Mouse (Mus musculus) midbrain, embryonic 16.5 days (tissue): ENCODE data around the gene Trim47. TPM values are rescaled to one million over a fixed set of nuclear protein-coding genes. Genes with fewer than 3 reads are reported as not detected.
A peak's percentile ranks its signal among the peaks of the same experiment; 100 is the strongest.

ENCODE experiments used
- ATAC-seq: fragments of 200-750 bp; cut with Nextera tagmentation; 2 replicates; pipeline ENCODE4 v1.8.0; 2017; ENCODE audit warnings: moderate TSS enrichment
- H3K27ac ChIP-seq: fragments of 300-500 bp; sonication (generic); 2 replicates; pipeline ENCODE4 v1.5.1; 2014; ENCODE audit warnings: mild to moderate bottlenecking, low read length, mixed read lengths
- H3K27me3 ChIP-seq: fragments of 300-500 bp; sonication (generic); 2 replicates; pipeline ENCODE4 v1.6.1; 2014; ENCODE audit warnings: low read depth, low read length, mixed read lengths; ENCODE audit not compliant: control insufficient read depth, insufficient read depth
- H3K36me3 ChIP-seq: fragments of 300-500 bp; sonication (generic); 2 replicates; pipeline ENCODE4 v1.6.1; 2014; ENCODE audit warnings: mild to moderate bottlenecking, low read length, moderate library complexity, mixed read lengths; ENCODE audit not compliant: control insufficient read depth, insufficient read depth
- H3K4me1 ChIP-seq: fragments of 300-500 bp; sonication (generic); 2 replicates; pipeline ENCODE4 v1.6.1; 2014; ENCODE audit warnings: mild to moderate bottlenecking, low read length, mixed read lengths; ENCODE audit not compliant: control insufficient read depth, insufficient read depth
- H3K4me2 ChIP-seq: fragments of 300-500 bp; sonication (generic); 2 replicates; pipeline ENCODE4 v1.6.1; 2014; ENCODE audit warnings: mild to moderate bottlenecking, low read length, mixed read lengths
- H3K4me3 ChIP-seq: fragments of 300-500 bp; sonication (generic); 2 replicates; pipeline ENCODE4 v1.5.1; 2014; ENCODE audit warnings: low read depth, mild to moderate bottlenecking, low read length, moderate library complexity, mixed read lengths
- H3K9ac ChIP-seq: fragments of 300-500 bp; sonication (generic); 2 replicates; pipeline ENCODE4 v1.6.1; 2014; ENCODE audit warnings: low read depth, low read length, mixed read lengths
- H3K9me3 ChIP-seq: fragments of 300-500 bp; sonication (generic); replicated peaks from 2 replicates; pipeline ENCODE4 v1.6.1; 2014; ENCODE audit warnings: mild to moderate bottlenecking, low read length, mixed read lengths; ENCODE audit not compliant: control insufficient read depth, poor library complexity, severe bottlenecking
- WGBS: fragments of 180-500 bp; shearing (Covaris S2); extraction: QIAGEN DNeasy Blood & Tissue Kit; methylation state at CpG from one replicate; pipeline ENCODE4 v1.1.7; 2014; 5-methylcytosine and 5-hydroxymethylcytosine counted together
- polyA plus RNA-seq: library from polyadenylated mRNA; unstranded; fragments of >200 nt; fragmentation: Nextera tagmentation; extraction: Ambion mirVana; gene quantifications from 2 replicates; pipeline ENCODE4 v1.2.1, GENCODE M21; 2015

Gene Trim47
- polyA plus RNA-seq, 1 experiment from 2014 or later, result 12.7 TPM

DNA sequence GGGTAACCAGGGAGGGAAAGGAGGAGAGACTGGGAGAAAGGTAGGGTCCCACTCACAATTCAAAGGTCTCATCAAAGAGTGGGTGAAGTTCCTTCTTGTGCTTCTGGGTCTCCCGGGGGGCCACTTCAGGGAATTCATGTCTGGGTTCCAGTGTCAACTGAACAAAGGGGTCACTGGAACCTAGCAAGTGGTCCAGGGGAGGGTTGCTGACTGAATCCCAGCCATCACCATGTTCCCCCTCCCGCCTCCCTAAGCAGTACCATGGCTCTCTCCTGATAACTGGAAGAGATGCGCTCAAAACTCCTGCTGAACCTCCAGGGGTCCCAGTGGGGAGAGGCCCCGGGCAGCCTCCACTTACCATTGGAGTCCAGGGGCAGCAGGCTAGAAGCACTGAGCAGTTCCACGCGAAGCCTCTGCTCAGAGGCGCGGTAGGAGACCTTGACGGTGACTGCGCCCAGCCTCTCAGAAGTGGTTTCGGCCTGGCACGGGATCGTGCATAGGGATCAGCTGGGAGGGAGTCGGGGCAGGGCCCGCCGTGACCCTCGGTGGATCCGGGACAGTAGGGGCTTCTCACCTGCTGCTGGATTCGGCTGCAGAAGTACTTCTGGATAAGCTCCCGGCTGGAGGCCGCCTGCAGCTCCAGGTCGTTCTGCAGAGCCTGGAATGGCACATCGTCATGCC is 62.7 kb downstream of the Trim47 start:
- Histone ChIP-seq H3K9ac (no peak overlapping the region), H3K4me3 (no peak overlapping the region), H3K4me1 (no peaks in the 10 kb centered on the region), H3K9me3 (no peaks in the 10 kb centered on the region), H3K36me3 (peaks cover 12% of the 10 kb centered on the region), H3K4me2 (no peak overlapping the region), H3K27ac (no peak overlapping the region), H3K27me3 (no peaks in the 10 kb centered on the region)
- ATAC-seq, result no peak
- WGBS, result 69% methylated on average over 23 of the region's 23 CpGs

DNA sequence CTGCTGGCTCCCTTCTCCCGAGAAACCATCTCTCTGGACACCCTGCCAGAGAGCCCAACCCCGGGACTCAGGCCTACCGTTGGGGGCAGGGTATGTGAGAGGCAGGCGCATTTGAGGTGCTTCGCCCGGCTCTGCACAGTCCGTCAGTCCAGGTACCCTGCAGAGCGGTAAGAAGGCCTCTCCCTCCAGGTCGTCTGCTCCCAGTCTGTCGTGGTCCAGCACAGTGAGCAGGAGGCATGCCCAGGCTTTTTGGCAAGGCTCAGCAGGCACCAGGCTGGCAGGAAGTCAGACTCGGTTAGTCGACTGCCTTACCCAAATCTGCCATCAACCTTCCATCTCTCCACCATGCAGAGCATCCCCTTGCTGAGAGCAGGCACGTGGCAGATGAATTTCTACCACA is 63.4 kb downstream of the Trim47 start:
- no peak overlapping the region; the same call in 1 of the 2 replicates for H3K9ac ChIP-seq
- H3K4me2 ChIP-seq, result no peak overlapping the region
- no peaks in the 10 kb centered on the region for H3K4me1 ChIP-seq
- H3K27ac ChIP-seq, result no peak overlapping the region
- peaks cover 20% of the 10 kb centered on the region for H3K36me3 ChIP-seq
- no peak overlapping the region for H3K4me3 ChIP-seq
- WGBS, result 63% methylated on average over 13 of the region's 13 CpGs
- H3K27me3 ChIP-seq, result no peaks in the 10 kb centered on the region
- no peak for ATAC-seq
- no peaks in the 10 kb centered on the region for H3K9me3 ChIP-seq

DNA sequence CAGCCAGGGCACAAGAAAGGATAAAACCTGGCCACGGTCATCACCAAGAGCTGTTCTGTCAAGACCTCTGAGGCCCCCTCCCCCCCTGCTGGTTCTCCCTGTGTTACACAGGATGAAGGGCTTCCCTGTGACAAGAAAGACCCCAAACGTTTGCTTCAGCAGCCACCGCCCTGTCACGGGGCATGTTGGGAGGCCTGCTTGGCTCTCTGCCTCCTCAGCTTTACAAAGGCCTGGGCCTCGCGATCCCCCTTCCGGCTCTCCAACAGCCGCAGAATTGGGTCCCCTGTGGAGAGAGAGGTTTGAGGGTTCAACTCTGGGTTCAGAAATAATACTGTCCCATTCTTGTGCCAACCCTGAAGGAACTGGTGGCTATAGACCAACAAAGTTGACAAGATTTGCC is 64.5 kb downstream of the Trim47 start:
- Histone ChIP-seq H3K4me1 (no peaks in the 10 kb centered on the region), H3K36me3 (peaks cover 20% of the 10 kb centered on the region), H3K9ac (no peak overlapping the region), H3K4me2 (no peak overlapping the region), H3K27me3 (no peaks in the 10 kb centered on the region), H3K9me3 (no peaks in the 10 kb centered on the region), H3K4me3 (no peak overlapping the region), H3K27ac (no peak overlapping the region)
- no peak for ATAC-seq
- WGBS, result 37% methylated on average over 8 of the region's 8 CpGs

DNA sequence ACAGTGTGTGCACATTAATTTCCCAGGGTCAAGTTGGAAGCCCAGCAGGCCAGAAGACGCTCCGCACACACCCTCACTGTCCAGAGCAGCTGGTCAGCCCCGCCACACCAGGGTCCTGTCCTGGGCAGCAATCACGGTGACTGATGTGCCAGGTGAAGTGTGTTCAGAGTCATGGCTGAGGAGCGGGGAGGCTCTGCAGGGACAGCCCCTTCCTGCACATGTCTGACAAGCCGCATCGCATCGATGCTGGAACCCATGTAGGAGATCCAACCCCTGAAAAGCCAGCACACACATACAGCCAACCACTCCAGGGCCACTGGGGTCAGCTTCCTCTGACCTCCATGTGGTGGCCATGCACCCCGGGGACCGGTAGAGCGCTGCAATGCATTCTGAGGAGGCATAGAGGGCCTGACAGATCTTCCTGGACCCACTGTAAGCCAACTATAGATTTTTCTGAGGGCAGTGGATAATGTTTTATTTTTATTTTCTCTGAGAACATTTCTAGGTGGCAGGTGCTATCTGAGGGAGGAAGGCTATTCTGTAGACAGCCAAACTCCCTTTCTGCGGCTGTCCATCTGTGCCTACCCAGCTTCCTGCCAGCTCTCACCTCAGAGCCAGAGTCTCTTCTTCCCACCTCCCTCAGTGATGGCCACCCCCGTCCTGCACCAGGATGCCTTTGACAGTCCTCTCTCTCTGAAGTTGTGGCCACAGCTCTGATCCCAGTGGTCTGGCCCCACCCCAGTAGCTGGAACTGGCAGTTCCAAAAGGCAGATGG is 65.2 kb downstream of the Trim47 start:
- 88% methylated on average over 13 of the region's 13 CpGs for WGBS
- no peak overlapping the region for H3K27ac ChIP-seq
- H3K27me3 ChIP-seq, result no peaks in the 10 kb centered on the region
- H3K36me3 ChIP-seq, result peaks cover 20% of the 10 kb centered on the region
- ATAC-seq, result no peak
- no peaks in the 10 kb centered on the region for H3K9me3 ChIP-seq
- H3K9ac ChIP-seq, result no peak overlapping the region
- H3K4me2 ChIP-seq, result no peak overlapping the region
- no peak overlapping the region for H3K4me3 ChIP-seq
- no peaks in the 10 kb centered on the region for H3K4me1 ChIP-seq

DNA sequence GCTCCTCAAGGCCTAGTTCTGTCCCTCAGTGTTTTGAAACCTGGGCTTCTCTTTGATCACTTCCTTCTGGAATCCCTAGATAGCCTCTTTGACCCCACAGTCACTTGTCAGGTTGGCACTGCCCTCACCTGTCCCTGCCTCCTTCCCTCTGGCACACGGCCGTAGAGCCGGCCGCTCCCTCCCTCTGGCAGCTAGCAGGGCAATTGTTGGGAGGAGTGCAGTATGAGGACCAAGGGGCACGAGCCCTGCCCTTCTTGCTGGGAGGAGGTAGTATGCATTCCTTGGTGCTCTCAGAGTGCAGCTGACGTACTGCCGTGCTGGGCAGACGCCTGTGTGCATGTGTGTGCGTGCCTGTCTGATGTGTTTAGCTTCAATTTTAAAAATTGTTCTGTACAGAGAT is 66.4 kb downstream of the Trim47 start:
- no peak overlapping the region for H3K4me2 ChIP-seq
- H3K4me1 ChIP-seq, result no peaks in the 10 kb centered on the region
- no peaks in the 10 kb centered on the region for H3K27me3 ChIP-seq
- no peak overlapping the region for H3K9ac ChIP-seq
- no peak overlapping the region for H3K4me3 ChIP-seq
- H3K9me3 ChIP-seq, result no peaks in the 10 kb centered on the region
- peaks cover 25% of the 10 kb centered on the region for H3K36me3 ChIP-seq
- H3K27ac ChIP-seq, result no peak overlapping the region
- no peak for ATAC-seq
- 92% methylated on average over 9 of the region's 9 CpGs for WGBS

DNA sequence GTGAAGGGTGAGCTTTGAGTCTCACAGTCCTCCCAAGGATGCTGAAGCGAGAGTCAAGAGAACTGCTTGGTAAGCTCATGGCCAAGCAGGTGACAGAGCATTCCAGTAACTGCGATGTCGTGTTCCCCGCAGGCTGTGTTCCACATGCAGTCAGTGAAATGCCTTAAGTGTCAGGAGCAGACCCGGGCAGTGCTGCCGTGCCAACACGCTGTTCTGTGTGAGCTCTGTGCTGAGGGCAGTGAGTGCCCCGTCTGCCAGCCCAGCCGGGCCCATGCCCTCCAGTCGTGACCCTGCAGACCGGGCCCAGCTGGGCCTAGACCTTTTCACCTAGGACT is 67.4 kb downstream of the Trim47 start:
- 95% methylated on average over 11 of the region's 11 CpGs for WGBS
- no peak overlapping the region for H3K4me2 ChIP-seq
- H3K27ac ChIP-seq, result no peak overlapping the region
- H3K9me3 ChIP-seq, result no peaks in the 10 kb centered on the region
- no peaks in the 10 kb centered on the region for H3K4me1 ChIP-seq
- no peak overlapping the region for H3K4me3 ChIP-seq
- H3K9ac ChIP-seq, result no peak overlapping the region
- H3K36me3 ChIP-seq, result peaks cover 33% of the 10 kb centered on the region
- no peak for ATAC-seq
- H3K27me3 ChIP-seq, result no peaks in the 10 kb centered on the region

DNA sequence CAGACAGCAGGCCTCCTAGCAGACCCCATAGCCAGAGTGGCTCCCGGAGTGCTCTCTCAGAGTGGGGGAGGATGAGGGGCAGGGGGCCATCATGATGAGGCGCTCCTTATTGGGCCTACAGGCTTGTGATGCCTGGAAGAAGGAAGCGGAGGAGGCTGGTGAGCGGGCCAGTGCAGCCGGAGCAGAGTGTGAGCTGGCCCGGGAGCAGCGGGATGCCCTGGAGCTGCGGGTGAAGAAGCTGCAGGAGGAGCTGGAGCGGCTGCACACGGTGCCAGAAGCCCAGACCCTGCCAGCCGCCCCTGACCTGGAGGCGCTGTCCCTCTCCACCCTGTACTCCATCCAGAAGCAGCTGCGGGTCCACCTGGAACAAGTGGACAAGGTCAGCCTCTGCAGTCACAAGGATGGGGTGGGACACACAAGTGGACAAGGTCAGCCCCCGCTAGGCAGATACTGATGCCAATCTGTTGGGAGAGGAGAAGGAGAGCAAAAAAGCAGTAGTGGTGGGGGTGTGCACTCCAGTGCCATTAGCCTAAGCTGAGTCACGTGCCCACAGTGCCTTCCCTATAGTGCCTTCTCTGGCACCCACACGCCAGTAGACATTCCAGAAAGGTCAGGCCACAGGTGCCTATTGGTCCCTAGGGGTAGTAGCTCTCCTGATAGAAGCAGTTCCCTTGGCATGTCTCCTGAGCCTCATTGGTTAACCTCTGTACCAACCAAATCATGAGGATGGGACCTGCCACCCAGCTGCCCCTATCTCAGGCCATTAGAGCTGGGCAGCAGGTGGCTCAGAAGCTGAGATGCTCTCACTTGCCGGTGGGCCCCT is 67.9 kb downstream of the Trim47 start:
- Histone ChIP-seq H3K9me3 (no peaks in the 10 kb centered on the region), H3K4me3 (no peak overlapping the region), H3K4me1 (no peaks in the 10 kb centered on the region), H3K27ac (no peak overlapping the region), H3K4me2 (no peak overlapping the region), H3K36me3 (peaks cover 36% of the 10 kb centered on the region), H3K9ac (no peak overlapping the region), H3K27me3 (no peaks in the 10 kb centered on the region)
- 93% methylated on average over 17 of the region's 17 CpGs for WGBS
- no peak for ATAC-seq

DNA sequence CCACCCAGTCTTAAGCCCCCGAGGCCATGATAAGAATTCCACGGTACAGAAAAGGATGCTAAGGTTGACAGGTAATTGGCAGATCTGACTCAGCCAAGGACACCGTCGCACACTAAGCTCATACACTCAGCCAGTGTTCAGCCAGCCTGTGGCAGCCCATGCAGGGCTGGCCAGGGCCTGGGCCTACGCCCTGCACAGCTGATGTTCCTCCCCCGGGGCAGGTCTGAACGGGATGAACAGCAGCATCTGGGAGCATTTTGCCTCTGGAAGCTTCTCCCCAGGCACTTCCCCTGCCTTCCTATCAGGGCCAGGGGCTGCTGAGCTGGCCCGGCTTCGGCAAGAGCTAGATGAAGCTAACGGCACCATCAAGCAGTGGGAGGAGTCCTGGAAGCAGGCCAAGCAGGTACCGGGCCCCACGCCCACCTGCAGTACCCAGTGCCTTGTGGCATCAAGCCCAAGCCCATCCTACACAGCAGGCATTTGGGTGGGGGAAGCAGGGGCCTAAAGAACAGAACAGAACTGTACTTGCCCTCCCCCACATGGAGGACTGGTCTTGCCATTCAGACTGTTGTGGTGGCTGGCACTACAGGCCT is 68.9 kb downstream of the Trim47 start:
- peaks cover 41% of the 10 kb centered on the region for H3K36me3 ChIP-seq
- WGBS, result 80% methylated on average over 12 of the region's 12 CpGs

More for the DNA sequence above, 68.9 kb downstream of the Trim47 start:
- Histone ChIP-seq H3K4me3 (no peak overlapping the region), H3K9ac (0 out of 2 replicates have a peak overlapping the region, but pooled peaks have one; percentile 14), H3K4me1 (no peaks in the 10 kb centered on the region), H3K27ac (no peak overlapping the region), H3K9me3 (no peaks in the 10 kb centered on the region), H3K27me3 (no peaks in the 10 kb centered on the region), H3K4me2 (no peak overlapping the region)
- ATAC-seq, result no peak
